8 mouse cellular contexts compared by ENCODE assay signal in the genomic region with DNA sequence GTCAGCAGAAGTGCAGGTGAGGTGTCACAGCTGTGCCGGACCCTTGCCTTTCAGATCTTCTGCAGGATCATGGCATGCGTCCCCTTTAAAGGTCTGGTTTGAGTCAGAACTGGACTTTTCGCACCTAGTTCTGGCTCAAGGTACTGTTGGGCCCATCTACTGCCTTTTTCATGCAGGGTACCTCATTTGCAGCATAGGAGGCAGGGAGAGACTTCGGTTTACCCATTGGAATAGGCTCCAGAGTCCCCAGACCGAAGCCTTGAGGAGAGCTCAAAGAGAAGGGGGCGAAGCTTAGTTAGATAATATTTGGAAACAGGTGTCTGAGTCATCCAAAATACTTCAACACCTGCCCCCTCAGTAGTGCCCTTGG. TPM values are rescaled to one million over a fixed set of nuclear protein-coding genes. Genes with fewer than 3 reads are reported as not detected.
DNase-seq lines count a peak whose midpoint lies in the region; ATAC-seq and TF ChIP-seq lines count a peak whose summit lies in the region.

No protein-coding gene starts in this region.

- no peak for DNase-seq in liver, adult 2 months (ENCODE audit: extremely low read depth, low read depth, low spot score)
- no peak for DNase-seq in liver
- DNase-seq in intestine, embryonic 14.5 days (ENCODE audit: low spot score), result no peak
- DNase-seq in layer of hippocampus, postnatal 14 days (ENCODE audit: low spot score in 2 of 2), result no peak
- no peak for DNase-seq in right cerebral cortex, postnatal 14 days
- no peak for DNase-seq in spleen, adult 12 weeks (ENCODE audit: low spot score)

- H3ac ChIP-seq in myocyte (ENCODE audit: control insufficient read depth, insufficient read length), result no peak overlapping the region

- no peaks in the 10 kb centered on the region; the same call in 1 of the 2 replicates for H3K4me1 ChIP-seq in liver, adult 2 months (ENCODE audit: control insufficient read depth, insufficient read depth, low read length)
- H3K4me1 ChIP-seq in embryonic facial prominence, embryonic 13.5 days, result peaks cover 7% of the 10 kb centered on the region; the same call in 1 of the 2 replicates
- peaks cover 6% of the 10 kb centered on the region for H3K4me1 ChIP-seq in intestine, embryonic 14.5 days (replicated peaks; ENCODE audit: control insufficient read depth, insufficient read depth, low read length)

- H3K27me3 ChIP-seq in liver, adult 2 months (ENCODE audit: control insufficient read depth, insufficient read depth, low read length), result no peaks in the 10 kb centered on the region
- H3K27me3 ChIP-seq in embryonic facial prominence, embryonic 13.5 days, result peaks cover 4% of the 10 kb centered on the region; the same call in 1 of the 2 replicates
- no peaks in the 10 kb centered on the region for H3K27me3 ChIP-seq in intestine, embryonic 14.5 days (replicated peaks; ENCODE audit: control insufficient read depth, insufficient read depth, low read length)
- no peaks in the 10 kb centered on the region for H3K27me3 ChIP-seq in myocyte (ENCODE audit: control insufficient read depth, insufficient read depth, insufficient read length)

- no peak for TF ChIP-seq CTCF in liver, adult 2 months (IDR thresholded peaks at IDR 0.05; ENCODE audit: low read depth, low read length)

- 9% methylated on average over 6 of the region's 6 CpGs for WGBS in liver, adult 2 months
- 21% methylated on average over 6 of the region's 6 CpGs for WGBS in embryonic facial prominence, embryonic 13.5 days
- 24% methylated on average over 6 of the region's 6 CpGs for WGBS in intestine, embryonic 14.5 days

- no peaks in the 10 kb centered on the region for H3K9me3 ChIP-seq in embryonic facial prominence, embryonic 13.5 days
- H3K9me3 ChIP-seq in intestine, embryonic 14.5 days (ENCODE audit: control insufficient read depth, low read length), result no peaks in the 10 kb centered on the region

- peak; percentile 22 for ATAC-seq in embryonic facial prominence, embryonic 13.5 days (ENCODE audit: insufficient number of reproducible peaks, insufficient read depth, low FRiP score, low TSS enrichment, low read depth)
- no peak; the same call in 1 of the 2 replicates for ATAC-seq in intestine, embryonic 14.5 days (replicated peaks; ENCODE audit: low FRiP score, low TSS enrichment, low read depth)

- H3K9ac ChIP-seq in liver, adult 2 months (ENCODE audit: low read depth, low read length), result peak overlapping the region; percentile 58
- H3K9ac ChIP-seq in embryonic facial prominence, embryonic 13.5 days, result peak overlapping the region; percentile 80
- H3K9ac ChIP-seq in intestine, embryonic 14.5 days (ENCODE audit: low read length), result peak overlapping the region; percentile 72

- peak overlapping the region; percentile 71 for H3K4me2 ChIP-seq in embryonic facial prominence, embryonic 13.5 days
- H3K4me2 ChIP-seq in intestine, embryonic 14.5 days (ENCODE audit: low read length), result peak overlapping the region; percentile 73
- H3K4me2 ChIP-seq in myocyte (ENCODE audit: low read depth), result peak overlapping the region; percentile 82

- peaks cover 4% of the 10 kb centered on the region for H3K36me3 ChIP-seq in liver, adult 2 months (ENCODE audit: control insufficient read depth, insufficient read depth, low read length)
- no peaks in the 10 kb centered on the region for H3K36me3 ChIP-seq in embryonic facial prominence, embryonic 13.5 days
- H3K36me3 ChIP-seq in intestine, embryonic 14.5 days (ENCODE audit: control insufficient read depth, insufficient read depth, low read length), result no peaks in the 10 kb centered on the region
- H3K36me3 ChIP-seq in myocyte (ENCODE audit: control insufficient read depth, insufficient read depth), result no peaks in the 10 kb centered on the region

- H3K27ac ChIP-seq in liver, adult 2 months (replicated peaks; ENCODE audit: insufficient read depth, low read depth, low read length), result peak overlapping the region; percentile 55
- H3K27ac ChIP-seq in embryonic facial prominence, embryonic 13.5 days, result peak overlapping the region; percentile 44; the same call in 1 of the 2 replicates
- no peak overlapping the region for H3K27ac ChIP-seq in intestine, embryonic 14.5 days (ENCODE audit: low read depth)

- peak overlapping the region; percentile 54 for H3K4me3 ChIP-seq in liver, adult 2 months (ENCODE audit: insufficient read depth, low read depth, low read length)
- peak overlapping the region; percentile 71 for H3K4me3 ChIP-seq in embryonic facial prominence, embryonic 13.5 days
- peak overlapping the region; percentile 67 for H3K4me3 ChIP-seq in intestine, embryonic 14.5 days (ENCODE audit: low read depth, low read length)
- peak overlapping the region; percentile 50 for H3K4me3 ChIP-seq in myocyte

- peaks cover 6% of the 10 kb centered on the region; the same call in 1 of the 2 replicates for H3K79me2 ChIP-seq in liver, adult 2 months (ENCODE audit: control insufficient read depth, insufficient read depth, low read length)
- H3K79me2 ChIP-seq in myocyte (ENCODE audit: control insufficient read depth, insufficient read depth), result no peaks in the 10 kb centered on the region

- no peak for TF ChIP-seq POLR2A in liver, adult 2 months (IDR thresholded peaks at IDR 0.05; ENCODE audit: extremely low read depth, insufficient read depth, low read length)
- no peak for TF ChIP-seq POLR2A in myocyte (IDR thresholded peaks at IDR 0.05; ENCODE audit: insufficient read length, low read depth)

TF ChIP-seq in myocyte, 11 proteins besides CTCF, POLR2A, EP300 and RAD21:
- no peak for TF ChIP-seq MYOD1 (IDR thresholded peaks at IDR 0.05; ENCODE audit: control insufficient read depth in 1 of 3, insufficient read length in 2 of 3, low read depth in 2 of 3)
- no peak for TF ChIP-seq MAX (IDR thresholded peaks at IDR 0.05; ENCODE audit: low read depth)
- no peak for TF ChIP-seq MYOG (IDR thresholded peaks at IDR 0.05; ENCODE audit: control insufficient read depth in 1 of 3, insufficient read depth in 1 of 3, insufficient read length in 2 of 3, low read depth in 2 of 3)
- no peak for TF ChIP-seq REST (IDR thresholded peaks at IDR 0.05; ENCODE audit: insufficient read depth, insufficient read length)
- TF ChIP-seq SRF (IDR thresholded peaks at IDR 0.05; ENCODE audit: control insufficient read depth, insufficient read length, low read depth), result no peak

RNA-seq across cellular contexts. Expression of a gene that starts 0.4 kb away (rescaled TPM):
- total RNA-seq in liver, adult 2 months (2014; rRNA removed), result 0.27 and 0.55 TPM in 2 replicates
- 0.13 TPM in 1 of 2 replicates, not detected in the other for polyA plus RNA-seq in liver, adult 2 months (2012; rRNA removed)
- 6.5 and 10.2 TPM in 2 replicates for polyA plus RNA-seq in embryonic facial prominence, embryonic 13.5 days (2015; fragmentation: Nextera tagmentation; extraction: Ambion mirVana)
- 4.7 and 4.8 TPM in 2 replicates for polyA plus RNA-seq in intestine, embryonic 14.5 days (2014; fragmentation: Nextera tagmentation; extraction: Ambion mirVana)
- polyA plus RNA-seq in myocyte (2012; fragmentation: generic; extraction: Trizol), result 2.7 TPM
- total RNA-seq in layer of hippocampus, postnatal 14 days (2021), result 1 to 10 TPM; 1.5 to 4.3 TPM

RNA-seq across cellular contexts. Expression of a gene that starts 43.2 kb away (rescaled TPM):
- 35.0 and 35.8 TPM in 2 replicates for total RNA-seq in liver, adult 2 months (2014; rRNA removed)
- 19.2 and 23.8 TPM in 2 replicates for polyA plus RNA-seq in liver, adult 2 months (2012; rRNA removed)
- polyA plus RNA-seq in embryonic facial prominence, embryonic 13.5 days (2015; fragmentation: Nextera tagmentation; extraction: Ambion mirVana), result 173 and 182 TPM in 2 replicates
- polyA plus RNA-seq in intestine, embryonic 14.5 days (2014; fragmentation: Nextera tagmentation; extraction: Ambion mirVana), result 166 and 169 TPM in 2 replicates
- polyA plus RNA-seq in myocyte (2012; fragmentation: generic; extraction: Trizol), result 93.3 TPM
- total RNA-seq in layer of hippocampus, postnatal 14 days (2021), result 10 to 100 TPM; 50.8 to 50.9 TPM

RNA-seq across cellular contexts. Expression of a gene that starts 55.1 kb away (rescaled TPM):
- not detected in 2 replicates for total RNA-seq in liver, adult 2 months (2014; rRNA removed)
- not detected in 2 replicates for polyA plus RNA-seq in liver, adult 2 months (2012; rRNA removed)
- polyA plus RNA-seq in embryonic facial prominence, embryonic 13.5 days (2015; fragmentation: Nextera tagmentation; extraction: Ambion mirVana), result 16.7 and 22.4 TPM in 2 replicates
- not detected in 2 replicates for polyA plus RNA-seq in intestine, embryonic 14.5 days (2014; fragmentation: Nextera tagmentation; extraction: Ambion mirVana)
- 0.02 TPM for polyA plus RNA-seq in myocyte (2012; fragmentation: generic; extraction: Trizol)
- not detected for total RNA-seq in layer of hippocampus, postnatal 14 days (2021)

RNA-seq across cellular contexts. Expression of a gene that starts 58.4 kb away (rescaled TPM):
- total RNA-seq in liver, adult 2 months (2014; rRNA removed), result 27.5 and 27.9 TPM in 2 replicates
- 17.4 and 17.7 TPM in 2 replicates for polyA plus RNA-seq in liver, adult 2 months (2012; rRNA removed)
- polyA plus RNA-seq in embryonic facial prominence, embryonic 13.5 days (2015; fragmentation: Nextera tagmentation; extraction: Ambion mirVana), result 9.5 and 10.0 TPM in 2 replicates
- 12.2 and 13.0 TPM in 2 replicates for polyA plus RNA-seq in intestine, embryonic 14.5 days (2014; fragmentation: Nextera tagmentation; extraction: Ambion mirVana)
- polyA plus RNA-seq in myocyte (2012; fragmentation: generic; extraction: Trizol), result 0.60 TPM
- 10 to 100 TPM; 12.1 to 14.0 TPM for total RNA-seq in layer of hippocampus, postnatal 14 days (2021)

Comparison
In these comparisons a context has a peak if more than half of its experiments do, and no peak if none do; other contexts are left out.
1. RNA of a gene that starts 55.1 kb away (polyA plus RNA-seq): 16.7 to 22.4 TPM in embryonic facial prominence, embryonic 13.5 days; 0.02 TPM in myocyte (single experiment), not detected in liver, adult 2 months and not detected in intestine, embryonic 14.5 days; every median in the first group is over 10 times any median in the second.
2. Peak in every context shown above with its lines, with median percentiles within 50 percentile points of each other: H3K4me3 ChIP-seq, H3K9ac ChIP-seq and H3K4me2 ChIP-seq.